Mouse (Mus musculus): ENCODE data around the gene Il17a. TPM values are rescaled to one million over a fixed set of nuclear protein-coding genes. Genes with fewer than 3 reads are reported as not detected.
"Not testable (repeated sequence)": the region's sequence is repeated elsewhere in the genome, so short reads cannot be mapped to it uniquely, and the experiment has no call there.

Il17a gene
- polyA plus RNA-seq, 2 experiments, result not detected

DNA sequence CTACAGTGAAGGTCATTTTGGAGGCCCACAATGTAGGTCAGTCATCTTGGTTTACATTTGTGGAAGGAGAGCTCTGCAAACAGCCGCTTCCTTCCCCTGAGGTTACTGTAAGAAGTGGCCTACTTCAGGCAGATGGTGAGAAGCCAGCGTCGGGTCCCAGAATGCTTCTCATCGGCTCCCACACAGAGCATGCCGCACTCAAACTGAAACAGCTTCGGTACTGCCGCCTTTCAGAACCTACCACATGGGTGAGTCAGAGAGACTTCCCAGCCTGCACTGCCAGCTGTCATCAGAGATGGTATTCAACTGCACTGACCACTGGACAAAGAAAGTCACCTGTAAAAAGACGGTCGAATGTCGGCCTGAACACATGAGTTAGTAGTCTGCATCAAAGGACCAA, 29.1 kb downstream of the Il17a start:
- Histone ChIP-seq H3K4me1 (replicated peaks; ENCODE audit: control insufficient read depth in 2 of 2, insufficient read depth in 2 of 2, low read length in 1 of 2) (no peaks in the 10 kb centered on the region), H3K9me3 (ENCODE audit: control insufficient read depth, low read length) (no peaks in the 10 kb centered on the region), H3K4me3 (ENCODE audit: insufficient read depth in 1 of 2, low read depth in 2 of 2, low read length in 2 of 2) (no peak overlapping the region), H3K4me2 (ENCODE audit: low read depth) (no peak overlapping the region), H3K27me3 (ENCODE audit: control insufficient read depth, insufficient read depth, low read length) (no peaks in the 10 kb centered on the region), H3K27ac (no peak overlapping the region), H3K9ac (replicated peaks) (no peak overlapping the region), H3K36me3 (replicated peaks; ENCODE audit: control insufficient read depth, insufficient read depth, low read depth) (no peaks in the 10 kb centered on the region)
- ATAC-seq (ENCODE audit: insufficient read depth), result no peak
- WGBS (ENCODE audit: insufficient replicate concordance), result 67% methylated on average over 10 of the region's 10 CpGs
- DNase-seq (ENCODE audit: low read depth in 3 of 3, low spot score in 3 of 3), result no peak
- TF ChIP-seq CTCF (IDR thresholded peaks at IDR 0.05; ENCODE audit: low read depth) (no peak), EP300 (IDR thresholded peaks at IDR 0.05; ENCODE audit: low read depth) (no peak)

GRCm38 (mm10) chr1:20760331-20760730, 29.6 kb downstream of the Il17a start:
- Histone ChIP-seq H3K36me3 (replicated peaks; ENCODE audit: control insufficient read depth, insufficient read depth, low read depth) (no peaks in the 10 kb centered on the region), H3K27ac (no peak overlapping the region), H3K9me3 (ENCODE audit: control insufficient read depth, low read length) (no peaks in the 10 kb centered on the region), H3K4me3 (ENCODE audit: insufficient read depth in 1 of 2, low read depth in 2 of 2, low read length in 2 of 2) (no peak overlapping the region), H3K4me1 (replicated peaks; ENCODE audit: control insufficient read depth in 2 of 2, insufficient read depth in 2 of 2, low read length in 1 of 2) (no peaks in the 10 kb centered on the region), H3K27me3 (ENCODE audit: control insufficient read depth, insufficient read depth, low read length) (no peaks in the 10 kb centered on the region), H3K9ac (replicated peaks) (no peak overlapping the region), H3K4me2 (ENCODE audit: low read depth) (no peak overlapping the region)
- ATAC-seq (ENCODE audit: insufficient read depth) (no peak), DNase-seq (ENCODE audit: low read depth in 3 of 3, low spot score in 3 of 3) (no peak)
- WGBS (ENCODE audit: insufficient replicate concordance), result 63% methylated on average over 5 of the region's 5 CpGs
- no peak for TF ChIP-seq CTCF (IDR thresholded peaks at IDR 0.05; ENCODE audit: low read depth)

- Histone ChIP-seq H3K4me3 (ENCODE audit: insufficient read depth in 1 of 2, low read depth in 2 of 2, low read length in 2 of 2) (no peak overlapping the region), H3K36me3 (replicated peaks; ENCODE audit: control insufficient read depth, insufficient read depth, low read depth) (no peaks in the 10 kb centered on the region), H3K27me3 (ENCODE audit: control insufficient read depth, insufficient read depth, low read length) (no peaks in the 10 kb centered on the region), H3K27ac (no peak overlapping the region), H3K4me2 (ENCODE audit: low read depth) (no peak overlapping the region), H3K4me1 (replicated peaks; ENCODE audit: control insufficient read depth in 2 of 2, insufficient read depth in 2 of 2, low read length in 1 of 2) (no peaks in the 10 kb centered on the region), H3K9me3 (ENCODE audit: control insufficient read depth, low read length) (no peaks in the 10 kb centered on the region), H3K9ac (replicated peaks) (no peak overlapping the region)
- WGBS (ENCODE audit: insufficient replicate concordance), result 67% methylated on average over 4 of the region's 4 CpGs
- DNase-seq (ENCODE audit: low read depth in 3 of 3, low spot score in 3 of 3) (no peak), ATAC-seq (ENCODE audit: insufficient read depth) (no peak)
- TF ChIP-seq CTCF (IDR thresholded peaks at IDR 0.05; ENCODE audit: low read depth), result no peak
- TF ChIP-seq EP300 (IDR thresholded peaks at IDR 0.05; ENCODE audit: low read depth), result no peak
Measured at GRCm38 (mm10) chr1:20761411-20761810, 30.7 kb downstream of the Il17a start.

GRCm38 (mm10) chr1:20766526-20766925, 35.8 kb downstream of the Il17a start:
- Histone ChIP-seq H3K27ac (no peak overlapping the region), H3K27me3 (ENCODE audit: control insufficient read depth, insufficient read depth, low read length) (no peaks in the 10 kb centered on the region), H3K9ac (replicated peaks) (no peak overlapping the region), H3K9me3 (ENCODE audit: control insufficient read depth, low read length) (no peaks in the 10 kb centered on the region), H3K4me3 (ENCODE audit: insufficient read depth in 1 of 2, low read depth in 2 of 2, low read length in 2 of 2) (no peak overlapping the region), H3K4me2 (ENCODE audit: low read depth) (no peak overlapping the region), H3K36me3 (replicated peaks; ENCODE audit: control insufficient read depth, insufficient read depth, low read depth) (no peaks in the 10 kb centered on the region), H3K4me1 (replicated peaks; ENCODE audit: control insufficient read depth in 2 of 2, insufficient read depth in 2 of 2, low read length in 1 of 2) (no peaks in the 10 kb centered on the region)
- WGBS (ENCODE audit: insufficient replicate concordance), result 45% methylated on average over 6 of the region's 6 CpGs
- TF ChIP-seq CTCF (IDR thresholded peaks at IDR 0.05; ENCODE audit: low read depth) (no peak), EP300 (IDR thresholded peaks at IDR 0.05; ENCODE audit: low read depth) (no peak)
- DNase-seq (ENCODE audit: low read depth in 3 of 3, low spot score in 3 of 3) (no peak), ATAC-seq (ENCODE audit: insufficient read depth) (no peak)

DNA sequence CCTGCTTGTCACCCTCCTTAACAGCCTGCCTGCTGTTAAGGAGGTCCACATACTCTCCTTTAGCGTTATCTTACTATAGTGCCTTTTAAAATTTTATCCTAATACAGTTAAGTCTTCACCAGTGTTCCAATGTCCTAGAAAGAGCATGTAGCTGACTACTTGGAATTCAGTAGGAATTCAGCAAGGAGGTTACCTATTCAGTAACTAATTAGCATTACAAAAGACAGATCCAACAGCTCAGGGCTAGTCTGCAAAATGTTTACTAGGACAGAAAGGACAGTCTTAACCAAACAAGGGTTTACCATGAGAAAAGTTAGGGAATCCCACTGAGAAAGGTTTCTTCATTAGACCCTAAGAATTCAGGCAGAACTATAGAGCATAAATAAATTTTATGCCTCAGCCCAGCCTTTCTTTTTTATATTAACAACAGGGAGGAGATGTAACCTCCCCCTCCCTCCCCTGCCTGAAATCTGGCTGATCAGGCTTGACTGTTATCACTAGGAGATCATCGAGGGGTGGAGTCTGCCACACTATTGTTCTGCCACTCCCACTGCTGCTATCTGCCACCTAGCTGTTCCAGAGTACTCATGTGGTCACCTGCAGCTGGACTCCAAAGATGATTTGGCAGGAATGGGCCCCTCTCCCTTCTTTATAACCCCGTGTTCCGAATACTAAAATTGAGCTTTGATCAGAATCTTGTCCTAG, 43.5 kb downstream of the Il17a start:
- not testable (repeated sequence) for H3K4me1 ChIP-seq (replicated peaks; ENCODE audit: control insufficient read depth in 2 of 2, insufficient read depth in 2 of 2, low read length in 1 of 2); ATAC-seq (ENCODE audit: insufficient read depth); H3K27me3 ChIP-seq (ENCODE audit: control insufficient read depth, insufficient read depth, low read length); H3K9ac ChIP-seq (replicated peaks); H3K36me3 ChIP-seq (replicated peaks; ENCODE audit: control insufficient read depth, insufficient read depth, low read depth); H3K4me3 ChIP-seq (ENCODE audit: insufficient read depth in 1 of 2, low read depth in 2 of 2, low read length in 2 of 2); DNase-seq (ENCODE audit: low read depth in 3 of 3, low spot score in 3 of 3); H3K27ac ChIP-seq; H3K9me3 ChIP-seq (ENCODE audit: control insufficient read depth, low read length); H3K4me2 ChIP-seq (ENCODE audit: low read depth)
- WGBS (ENCODE audit: insufficient replicate concordance), result 63% methylated on average over 4 of the region's 4 CpGs

Data from liver, embryonic 14.5 days (tissue).